Mouse (Mus musculus) lung, postnatal 4 days (tissue): ENCODE measurements around the gene Kif11.
A peak's percentile ranks its signal among the peaks of the same experiment; 100 is the strongest.

ENCODE experiments used
- DNase-seq, 2 experiments: peaks; one replicate each; pipeline ENCODE4 v3.0.0; 2021

Kif11 gene

GRCm38 (mm10) chr19:37378816-37379215, 2.6 kb downstream of the Kif11 start:
- no peak for DNase-seq

DNA sequence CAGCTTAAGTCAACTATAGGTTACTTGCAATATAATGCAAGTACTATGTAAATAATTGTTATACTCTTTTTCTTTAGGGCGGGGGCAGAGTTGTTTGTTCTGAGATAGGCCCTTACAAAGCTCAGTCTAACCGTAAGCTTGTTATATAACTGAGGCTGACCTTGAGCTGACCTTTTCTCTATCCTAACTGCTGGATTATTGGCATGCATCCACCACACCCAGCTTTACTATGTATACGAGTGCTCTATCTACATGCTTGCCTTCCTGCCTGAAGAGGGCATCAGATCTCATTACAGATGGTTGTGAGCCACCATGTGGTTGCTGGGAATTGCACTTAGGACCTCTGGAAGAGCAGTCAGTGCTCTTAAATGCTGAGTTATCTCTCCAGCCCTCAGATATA, 9.9 kb downstream of the Kif11 start:
- DNase-seq = no peak

- DNase-seq = no peak
These were observed 15.7 kb downstream of the Kif11 start for GRCm38 (mm10) chr19:37391869-37392268.

- no peak for DNase-seq
These were observed 20.1 kb downstream of the Kif11 start for GRCm38 (mm10) chr19:37396279-37396678.

GRCm38 (mm10) chr19:37400936-37401335, 24.7 kb downstream of the Kif11 start:
- no peak for DNase-seq

- peak in 1 of 2 experiments; percentile 37 for DNase-seq
These were observed 42.1 kb downstream of the Kif11 start for GRCm38 (mm10) chr19:37418294-37418693.

- DNase-seq = peak in 1 of 2 experiments; percentile 69
These were observed 43.4 kb downstream of the Kif11 start for GRCm38 (mm10) chr19:37419613-37420012.

GRCm38 (mm10) chr19:37428589-37428988, 52.4 kb downstream of the Kif11 start:
- DNase-seq = no peak

DNA sequence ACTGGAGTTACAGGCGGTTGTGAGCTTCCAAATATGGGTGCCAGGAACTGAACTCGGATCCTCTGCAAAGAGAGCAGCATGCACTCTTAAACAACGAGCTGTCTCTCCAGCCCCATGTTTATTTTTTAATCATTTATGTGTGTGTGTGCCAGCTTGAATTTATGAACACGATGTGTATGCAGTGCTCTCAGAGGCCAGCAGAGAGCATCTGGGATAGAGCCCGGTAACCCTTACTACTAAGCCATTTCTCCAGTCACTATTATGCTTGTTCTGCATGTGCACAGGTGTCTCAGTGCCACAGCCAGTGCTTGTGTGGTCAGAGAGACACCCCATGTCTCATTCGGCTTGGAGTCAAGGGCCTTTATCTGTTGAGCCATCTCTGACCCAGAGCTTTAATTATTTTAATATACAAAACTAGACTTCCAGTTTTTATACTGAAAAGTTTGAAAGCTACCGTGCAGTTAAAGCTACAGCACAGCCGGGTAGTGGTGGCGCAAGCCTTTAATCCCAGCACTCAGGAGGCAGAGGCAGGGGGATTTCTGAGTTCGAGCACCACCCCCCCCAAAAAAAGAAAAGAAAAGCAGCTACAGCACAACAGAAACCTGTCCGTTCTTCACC, 55.0 kb downstream of the Kif11 start:
- no peak for DNase-seq

DNA sequence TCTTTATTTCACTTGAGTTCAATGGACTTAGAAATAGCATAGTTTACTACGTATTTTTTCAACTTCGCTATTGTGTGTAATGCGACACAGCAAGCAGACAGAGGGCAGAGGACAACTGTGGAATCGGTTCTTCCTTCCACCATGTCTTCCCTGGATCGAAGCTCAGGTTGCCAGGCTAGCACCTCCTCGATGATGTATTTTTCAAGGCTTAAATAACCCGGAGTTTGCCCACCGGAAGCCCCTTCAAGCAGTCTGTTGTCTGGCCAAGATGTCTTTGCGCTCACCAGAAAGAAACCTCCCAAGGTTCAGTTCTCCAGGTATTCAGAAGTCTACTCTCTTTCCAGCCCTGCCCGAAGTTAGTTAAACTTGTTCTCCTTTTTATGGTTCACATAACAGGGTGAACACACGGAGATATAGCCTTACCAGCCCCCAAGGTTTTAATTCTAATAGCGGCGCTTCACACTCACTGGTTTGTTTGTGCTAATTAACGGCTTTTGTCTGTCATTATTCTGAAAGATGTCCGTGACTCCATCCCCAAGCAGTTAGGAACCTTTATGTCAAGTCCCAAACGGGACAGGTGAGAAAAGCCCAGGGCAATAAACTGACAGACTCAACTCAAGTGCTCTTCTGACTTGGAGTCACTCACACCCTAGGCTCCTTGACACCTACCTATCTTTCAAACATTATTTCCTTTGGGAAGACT, 56.8 kb downstream of the Kif11 start:
- DNase-seq = no peak

- peak in 1 of 2 experiments; percentile 43 for DNase-seq
These were observed 57.7 kb downstream of the Kif11 start for GRCm38 (mm10) chr19:37433895-37434262.

- peak; percentile 93 to 96 for DNase-seq
These were observed 58.2 kb downstream of the Kif11 start, which contains the start of gene Hhex for GRCm38 (mm10) chr19:37434263-37434951. Gene Hhex, plus strand, starts transcription at chr19:37434810.

DNA sequence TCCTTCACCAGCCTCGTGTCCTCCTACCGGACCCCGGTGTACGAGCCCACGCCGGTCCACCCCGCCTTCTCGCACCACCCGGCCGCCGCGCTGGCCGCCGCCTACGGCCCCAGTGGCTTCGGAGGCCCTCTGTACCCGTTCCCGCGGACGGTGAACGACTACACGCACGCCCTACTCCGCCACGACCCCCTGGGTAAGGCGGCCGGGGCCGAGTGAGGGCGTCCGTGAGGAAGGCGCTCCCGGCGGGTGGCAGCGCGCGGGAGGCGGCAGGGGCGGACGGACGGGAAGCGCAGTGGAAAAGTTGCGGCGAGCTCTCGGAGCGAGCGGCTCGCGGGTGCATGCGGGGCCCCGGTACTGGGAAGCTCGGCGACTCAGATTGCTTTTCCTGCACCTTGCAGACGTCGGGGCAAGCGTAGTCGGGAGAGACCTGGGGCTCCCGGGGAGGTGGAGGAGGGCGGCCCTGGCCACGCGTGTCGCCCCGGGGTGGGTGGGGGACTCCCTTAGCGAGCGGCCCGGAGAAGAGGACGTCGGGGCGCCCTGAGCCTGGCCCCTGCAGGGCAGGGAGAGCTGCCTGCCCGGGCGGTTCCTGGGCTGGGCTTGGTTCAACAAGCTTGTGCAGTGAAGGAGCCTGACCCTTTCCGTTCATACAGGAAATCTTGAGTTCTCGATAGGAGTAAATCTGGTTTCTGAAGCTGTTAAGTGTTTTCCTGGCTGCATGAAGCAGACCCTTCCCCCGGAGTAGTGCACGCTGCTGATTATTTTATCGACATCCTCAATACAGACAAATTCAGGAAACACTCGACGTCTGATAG, 59.0 kb downstream of the Kif11 start:
- peak; percentile 72 to 84 for DNase-seq

GRCm38 (mm10) chr19:37435853-37436174, 59.6 kb downstream of the Kif11 start:
- DNase-seq = no peak

GRCm38 (mm10) chr19:37436514-37437288, 60.5 kb downstream of the Kif11 start:
- peak; percentile 68 to 77 for DNase-seq

- DNase-seq = peak in 1 of 2 experiments; percentile 7
These were observed 61.0 kb downstream of the Kif11 start for GRCm38 (mm10) chr19:37437289-37437606.

GRCm38 (mm10) chr19:37440181-37440580, 64.0 kb downstream of the Kif11 start:
- no peak for DNase-seq

DNA sequence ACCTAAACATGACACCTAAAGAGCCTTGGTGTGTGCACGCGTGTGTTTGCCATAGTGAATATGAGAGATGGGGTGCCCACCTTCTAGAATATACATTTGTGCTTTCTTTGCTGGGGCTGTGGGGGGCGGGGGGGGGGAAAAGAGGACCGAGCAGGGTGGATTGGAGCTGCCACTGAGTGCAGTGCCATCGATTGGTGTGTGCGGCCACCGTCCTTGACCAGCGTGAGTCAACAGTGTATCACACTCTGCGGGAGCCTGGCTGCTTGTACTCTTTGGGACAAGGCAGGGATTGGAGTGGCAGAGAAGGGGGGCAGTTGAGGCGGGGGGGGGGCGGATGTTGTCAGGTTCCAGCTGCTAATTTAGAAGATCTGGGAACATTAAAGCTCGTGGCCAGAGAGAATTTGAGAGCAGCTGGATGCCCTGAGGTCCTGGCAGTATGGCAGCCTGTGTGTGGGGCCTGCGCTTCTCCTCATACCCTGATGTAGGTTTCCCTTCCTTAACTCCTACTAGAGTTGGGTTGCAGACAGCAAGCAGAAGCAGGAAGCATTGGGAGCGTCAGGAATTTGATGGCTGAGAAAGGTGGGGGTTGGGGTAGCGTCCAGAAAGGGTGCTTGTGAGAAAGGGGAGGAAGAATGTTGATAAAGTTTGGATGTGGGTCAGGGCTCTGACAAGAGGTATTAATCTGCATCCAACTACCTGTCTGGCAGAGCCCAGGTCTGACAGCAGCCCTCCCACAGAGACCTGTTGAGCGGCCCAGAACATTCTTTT, 64.7 kb downstream of the Kif11 start:
- no peak for DNase-seq

GRCm38 (mm10) chr19:37442524-37443286, 66.5 kb downstream of the Kif11 start:
- DNase-seq = no peak

DNA sequence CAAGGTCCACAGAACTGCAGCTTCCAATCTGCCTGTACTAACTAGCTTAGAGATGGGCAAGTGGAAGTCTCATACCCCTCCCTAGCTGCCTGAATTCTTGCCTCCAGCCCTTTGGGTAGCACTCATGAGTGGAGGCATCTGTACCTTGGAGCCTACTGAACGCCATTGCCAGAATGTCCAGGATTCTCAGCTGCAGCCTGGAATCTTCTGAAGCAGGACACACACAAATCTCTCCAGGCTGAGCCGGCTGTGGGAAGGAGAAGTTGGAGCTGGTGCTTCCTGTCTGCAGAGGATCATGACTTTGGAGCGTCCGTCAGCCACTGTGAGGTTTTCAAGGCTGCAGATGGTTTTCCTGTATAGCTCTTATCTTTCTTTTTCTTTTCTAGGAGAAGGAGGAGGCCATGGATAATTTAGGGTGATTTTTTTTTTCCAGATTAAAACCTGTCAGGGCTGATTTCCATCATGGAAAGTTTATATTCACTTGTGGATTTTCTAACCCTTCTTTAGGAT, 67.5 kb downstream of the Kif11 start:
- DNase-seq = no peak

DNA sequence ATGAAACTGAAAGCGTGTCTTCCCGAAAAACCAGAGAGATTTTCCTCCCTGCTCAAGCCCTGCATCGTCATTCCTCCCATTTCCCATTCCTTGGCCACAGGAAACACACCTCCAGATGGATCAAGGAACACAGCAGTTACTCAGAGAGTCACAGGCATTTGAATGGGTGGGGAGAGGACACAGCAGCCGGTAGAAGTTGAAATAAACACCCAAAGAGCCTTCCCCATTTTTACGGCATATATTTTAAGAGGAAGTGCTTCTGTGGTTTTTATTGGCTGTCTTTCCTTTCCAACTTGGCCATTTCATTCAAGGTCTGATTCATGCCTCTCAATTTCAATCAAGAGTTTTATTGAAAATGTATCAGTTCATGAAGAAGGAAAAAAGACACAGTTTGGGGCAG, 72.0 kb downstream of the Kif11 start:
- no peak for DNase-seq
